18 mouse cellular contexts compared by ENCODE assay signal in genomic region chr14:79309115-79309514, GRCm38 (mm10).
"Had no signal": no experiment of that assay in that cellular context is flagged by ENCODE, and none has a peak within 500 bp of the region (broad histone marks: within the 10 kb centered on the region; RNA-seq: fewer than 3 reads in every experiment).

No protein-coding gene starts in this region.

- H3K4me3 ChIP-seq: liver, embryonic 15.5 days; midbrain, embryonic 10.5 days; midbrain, embryonic 13.5 days; myocyte; neural tube, embryonic 13.5 days; neural tube, embryonic 15.5 days had no signal

- H3K27me3 ChIP-seq: liver, embryonic 15.5 days; neural tube, embryonic 13.5 days; neural tube, embryonic 15.5 days had no signal

- H3K36me3 ChIP-seq: liver, embryonic 15.5 days; midbrain, embryonic 10.5 days; midbrain, embryonic 13.5 days; neural tube, embryonic 13.5 days; neural tube, embryonic 15.5 days had no signal

- H3K27ac ChIP-seq: midbrain, embryonic 10.5 days; midbrain, embryonic 13.5 days; neural tube, embryonic 13.5 days; neural tube, embryonic 15.5 days had no signal

- DNase-seq: lung, adult 18-20 months; lung, embryonic 14.5 days; lung, postnatal 10 days; lung, postnatal 4 days; retina, postnatal 1 day; right cerebral cortex, adult 18-20 months; right cerebral cortex, postnatal 25 days; right cerebral cortex, postnatal 4 days; spleen, adult 18-20 months; thymus, adult 2 months; thymus, postnatal 25 days; thymus, postnatal 4 days had no signal

- H3K9ac ChIP-seq: liver, embryonic 15.5 days; lung, embryonic 14.5 days; midbrain, embryonic 13.5 days; neural tube, embryonic 13.5 days; neural tube, embryonic 15.5 days had no signal

- H3K9me3 ChIP-seq: liver, embryonic 15.5 days; midbrain, embryonic 10.5 days; midbrain, embryonic 13.5 days; neural tube, embryonic 13.5 days; neural tube, embryonic 15.5 days had no signal

- H3K4me2 ChIP-seq: liver, embryonic 15.5 days; lung, embryonic 14.5 days; midbrain, embryonic 13.5 days; neural tube, embryonic 13.5 days; neural tube, embryonic 15.5 days had no signal
